Mouse (Mus musculus) heart, postnatal 4 days (tissue): ENCODE data around the gene Hspe1. TPM values are rescaled to one million over a fixed set of nuclear protein-coding genes. Genes with fewer than 3 reads are reported as not detected.

Experiments
- DNase-seq: peaks from one replicate; pipeline ENCODE4 v3.0.0; 2021
- total RNA-seq, 2 experiments: library from RNA; stranded (reverse); gene quantifications; 2 replicates each; pipeline ENCODE4 v1.2.3; 2021

The Hspe1 gene
- total RNA-seq, 2 experiments from 2014 or later = 142 to 148 TPM

- DNase-seq = no peak
Measured at GRCm38 (mm10) chr1:55134301-55134700, 46.4 kb downstream of the Hspe1 start.

GRCm38 (mm10) chr1:55135846-55136245, 47.9 kb downstream of the Hspe1 start:
- no peak for DNase-seq

Other genes starting within 250 kb of the Hspe1 start
- 10 to 100 TPM; 18.0 to 20.9 TPM for gene Ankrd44, start 161.7 kb upstream of the Hspe1 start, total RNA-seq
- gene Sf3b1, start 60.7 kb upstream of the Hspe1 start, total RNA-seq = 100 to 1,000 TPM; 130 to 143 TPM
- 10 to 100 TPM; 36.7 to 37.6 TPM for gene Coq10b, start 35.4 kb upstream of the Hspe1 start, total RNA-seq
- gene Hspd1, start 111 bp downstream of the Hspe1 start, total RNA-seq = 100 to 1,000 TPM; 363 to 379 TPM
- gene Mob4, start 43.1 kb downstream of the Hspe1 start, total RNA-seq = 10 to 100 TPM; 45.8 to 48.8 TPM
- 10 to 100 TPM; 13.7 to 15.0 TPM for gene Rftn2, start 138.7 kb downstream of the Hspe1 start, total RNA-seq
- 1 to 10 TPM; 5.1 to 5.5 TPM for gene Mars2, start 149.0 kb downstream of the Hspe1 start, total RNA-seq